Mouse (Mus musculus): ENCODE measurements at regions not wholly inside any gene's neighbourhood (a gene's known extent, or its start where the extent isn't known, plus 50 kb on each side); places are given as distances from the start of the nearest gene placed in this dataset.

DNA sequence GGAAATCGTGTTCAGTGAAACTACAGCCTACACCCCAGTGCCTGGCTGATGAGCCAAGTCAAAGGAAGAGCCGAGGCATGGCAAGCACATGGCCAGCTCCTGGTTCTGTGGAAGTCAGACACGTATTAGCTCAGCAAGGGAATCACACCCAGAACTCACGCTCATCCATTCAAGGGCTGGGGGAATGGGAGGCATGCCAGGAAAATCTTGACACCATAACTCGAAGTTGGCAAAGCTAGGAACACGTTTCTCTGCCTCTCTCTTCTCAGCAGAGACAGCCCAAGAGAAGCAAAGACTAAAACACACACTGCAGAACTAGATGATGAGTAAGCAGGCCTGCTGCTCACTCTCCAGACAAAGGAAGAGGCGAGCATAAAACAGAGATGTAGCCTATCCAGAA lies 53.5 kb upstream of the Ypel5 start:
- ATAC-seq (ENCODE audit: low read depth) = no peak
- no peaks in the 10 kb centered on the region for H3K36me3 ChIP-seq (ENCODE audit: control insufficient read depth, insufficient read depth, low read length)
- H3K4me3 ChIP-seq (ENCODE audit: low read depth, low read length) = no peak overlapping the region
- no peaks in the 10 kb centered on the region for H3K27me3 ChIP-seq (ENCODE audit: control insufficient read depth, insufficient read depth, low read length)
- WGBS = 72% methylated on average over 7 of the region's 7 CpGs
- no peak overlapping the region for H3K4me2 ChIP-seq (ENCODE audit: low read depth, low read length)
- H3K9me3 ChIP-seq (ENCODE audit: control insufficient read depth, low read length) = no peaks in the 10 kb centered on the region
- H3K4me1 ChIP-seq (ENCODE audit: control insufficient read depth, insufficient read depth, low read length) = no peaks in the 10 kb centered on the region
- H3K9ac ChIP-seq (replicated peaks; ENCODE audit: low read depth, low read length) = no peak overlapping the region
- H3K27ac ChIP-seq (ENCODE audit: low read depth, low read length) = no peak overlapping the region

DNA sequence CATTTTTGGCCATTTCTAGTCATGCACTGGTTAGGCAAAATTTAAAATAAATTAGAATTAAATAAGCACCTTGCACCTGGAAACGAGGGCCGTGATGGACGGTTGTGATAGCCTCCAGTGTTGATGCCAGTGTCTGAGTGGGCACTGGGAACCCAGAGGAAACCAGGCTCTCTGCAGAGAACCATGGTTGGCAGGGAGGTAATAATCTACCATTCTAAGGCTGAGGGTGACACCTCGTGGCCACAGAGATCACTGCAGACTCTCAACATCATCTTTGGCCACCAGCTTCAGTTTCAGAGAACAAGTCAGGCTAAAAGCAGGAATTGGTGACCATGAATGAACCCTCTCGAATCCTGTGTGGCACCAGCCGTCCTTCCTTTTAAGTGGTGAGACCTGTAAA lies 54.5 kb upstream of the Ypel5 start:
- Histone ChIP-seq H3K4me3 (ENCODE audit: low read depth, low read length) (no peak overlapping the region), H3K36me3 (ENCODE audit: control insufficient read depth, insufficient read depth, low read length) (no peaks in the 10 kb centered on the region), H3K4me2 (ENCODE audit: low read depth, low read length) (no peak overlapping the region), H3K4me1 (ENCODE audit: control insufficient read depth, insufficient read depth, low read length) (no peaks in the 10 kb centered on the region), H3K9ac (replicated peaks; ENCODE audit: low read depth, low read length) (no peak overlapping the region), H3K27me3 (ENCODE audit: control insufficient read depth, insufficient read depth, low read length) (no peaks in the 10 kb centered on the region), H3K27ac (ENCODE audit: low read depth, low read length) (no peak overlapping the region), H3K9me3 (ENCODE audit: control insufficient read depth, low read length) (no peaks in the 10 kb centered on the region)
- ATAC-seq (ENCODE audit: low read depth) = peak; percentile 85
- 25% methylated on average over 6 of the region's 6 CpGs for WGBS

DNA sequence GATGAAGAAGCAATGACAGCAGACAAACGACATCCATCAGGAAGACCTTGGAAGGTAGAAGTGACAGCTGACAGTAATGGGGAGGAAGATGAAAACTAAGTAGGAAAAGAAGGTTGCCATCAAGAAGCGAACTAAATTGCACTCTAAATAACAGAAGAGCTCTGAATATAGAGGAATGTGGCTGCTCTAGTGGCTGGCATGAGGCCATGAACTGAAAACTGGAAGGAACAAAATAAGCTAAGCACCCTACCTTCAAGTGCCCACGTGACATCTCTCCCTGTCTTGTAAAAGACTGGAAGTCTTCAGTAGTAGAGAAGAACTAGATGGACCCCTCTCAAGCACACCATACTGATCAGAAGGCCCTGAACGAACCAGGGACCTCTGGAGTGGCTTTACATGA lies 68.0 kb upstream of the Ypel5 start:
- Histone ChIP-seq H3K4me3 (ENCODE audit: low read depth, low read length) (no peak overlapping the region), H3K27me3 (ENCODE audit: control insufficient read depth, insufficient read depth, low read length) (no peaks in the 10 kb centered on the region), H3K4me1 (ENCODE audit: control insufficient read depth, insufficient read depth, low read length) (no peaks in the 10 kb centered on the region), H3K4me2 (ENCODE audit: low read depth, low read length) (no peak overlapping the region), H3K9ac (replicated peaks; ENCODE audit: low read depth, low read length) (no peak overlapping the region), H3K36me3 (ENCODE audit: control insufficient read depth, insufficient read depth, low read length) (no peaks in the 10 kb centered on the region), H3K9me3 (ENCODE audit: control insufficient read depth, low read length) (no peaks in the 10 kb centered on the region), H3K27ac (ENCODE audit: low read depth, low read length) (no peak overlapping the region)
- no peak for ATAC-seq (ENCODE audit: low read depth)
- 76% methylated on average over 4 of the region's 4 CpGs for WGBS

GRCm38 (mm10) chr17:72760937-72761336 lies 75.3 kb upstream of the Ypel5 start:
- no peak overlapping the region for H3K4me2 ChIP-seq (ENCODE audit: low read depth, low read length)
- H3K9me3 ChIP-seq (ENCODE audit: control insufficient read depth, low read length) = no peaks in the 10 kb centered on the region
- 42% methylated on average over 3 of the region's 3 CpGs for WGBS
- H3K9ac ChIP-seq (replicated peaks; ENCODE audit: low read depth, low read length) = no peak overlapping the region
- H3K36me3 ChIP-seq (ENCODE audit: control insufficient read depth, insufficient read depth, low read length) = no peaks in the 10 kb centered on the region
- no peaks in the 10 kb centered on the region for H3K27me3 ChIP-seq (ENCODE audit: control insufficient read depth, insufficient read depth, low read length)
- no peak overlapping the region for H3K27ac ChIP-seq (ENCODE audit: low read depth, low read length)
- ATAC-seq (ENCODE audit: low read depth) = no peak
- no peaks in the 10 kb centered on the region for H3K4me1 ChIP-seq (ENCODE audit: control insufficient read depth, insufficient read depth, low read length)
- no peak overlapping the region for H3K4me3 ChIP-seq (ENCODE audit: low read depth, low read length)

- no peaks in the 10 kb centered on the region for H3K27me3 ChIP-seq (ENCODE audit: control insufficient read depth, insufficient read depth, low read length)
- no peak overlapping the region for H3K4me3 ChIP-seq (ENCODE audit: low read depth, low read length)
- H3K9me3 ChIP-seq (ENCODE audit: control insufficient read depth, low read length) = no peaks in the 10 kb centered on the region
- no peaks in the 10 kb centered on the region for H3K4me1 ChIP-seq (ENCODE audit: control insufficient read depth, insufficient read depth, low read length)
- H3K4me2 ChIP-seq (ENCODE audit: low read depth, low read length) = no peak overlapping the region
- no peak overlapping the region for H3K9ac ChIP-seq (replicated peaks; ENCODE audit: low read depth, low read length)
- H3K27ac ChIP-seq (ENCODE audit: low read depth, low read length) = no peak overlapping the region
- no peak for ATAC-seq (ENCODE audit: low read depth)
- WGBS = 67% methylated on average over 4 of the region's 4 CpGs
- H3K36me3 ChIP-seq (ENCODE audit: control insufficient read depth, insufficient read depth, low read length) = no peaks in the 10 kb centered on the region
These were observed 89.8 kb upstream of the Ypel5 start for GRCm38 (mm10) chr17:72746411-72746810.

DNA sequence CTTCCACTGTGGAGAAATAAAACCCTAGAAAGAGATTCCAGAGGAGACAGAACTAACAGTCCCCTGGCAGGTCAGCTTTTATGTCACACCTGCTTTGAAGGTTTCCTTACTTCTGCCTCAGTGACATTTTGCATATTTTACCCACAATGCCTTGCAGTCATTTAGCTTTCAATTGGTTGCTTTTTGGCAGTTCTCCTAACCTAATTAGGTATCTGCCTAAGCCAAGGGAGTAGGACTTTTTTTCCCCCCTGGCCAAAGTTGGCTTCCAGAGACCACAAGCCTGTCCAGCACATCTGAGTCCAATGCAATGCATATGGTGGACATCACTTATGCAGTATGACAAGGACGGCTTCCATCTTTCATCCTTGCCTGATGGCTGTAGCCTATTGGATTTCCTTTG lies 103.2 kb upstream of the Ypel5 start:
- H3K27ac ChIP-seq (ENCODE audit: low read depth, low read length) = no peak overlapping the region
- ATAC-seq (ENCODE audit: low read depth) = no peak
- H3K27me3 ChIP-seq (ENCODE audit: control insufficient read depth, insufficient read depth, low read length) = no peaks in the 10 kb centered on the region
- WGBS = 98% methylated on average over 1 of the region's 1 CpGs
- H3K36me3 ChIP-seq (ENCODE audit: control insufficient read depth, insufficient read depth, low read length) = no peaks in the 10 kb centered on the region
- H3K4me1 ChIP-seq (ENCODE audit: control insufficient read depth, insufficient read depth, low read length) = no peaks in the 10 kb centered on the region
- no peak overlapping the region for H3K9ac ChIP-seq (replicated peaks; ENCODE audit: low read depth, low read length)
- H3K4me2 ChIP-seq (ENCODE audit: low read depth, low read length) = no peak overlapping the region
- no peaks in the 10 kb centered on the region for H3K9me3 ChIP-seq (ENCODE audit: control insufficient read depth, low read length)
- no peak overlapping the region for H3K4me3 ChIP-seq (ENCODE audit: low read depth, low read length)

DNA sequence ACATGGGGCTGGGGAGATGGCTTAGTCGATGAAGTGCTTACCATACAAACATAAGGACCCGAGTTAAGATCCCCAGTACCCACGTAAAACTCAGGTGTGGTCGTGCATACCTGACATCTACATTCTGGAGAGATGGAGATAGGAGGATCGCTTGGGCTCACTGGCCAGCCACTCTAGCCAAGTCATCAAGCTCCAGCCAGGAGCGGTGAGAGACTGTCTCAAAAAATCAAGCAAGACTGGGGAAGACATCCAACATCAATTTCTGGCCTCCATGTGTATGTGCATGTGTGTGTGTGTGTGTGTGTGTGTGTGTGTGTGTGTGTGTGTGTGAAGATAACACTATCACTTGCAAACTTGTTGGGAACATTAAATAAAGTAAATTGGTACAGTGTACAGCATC lies 104.6 kb upstream of the Ypel5 start:
- ATAC-seq (ENCODE audit: low read depth) = no peak
- Histone ChIP-seq H3K9me3 (ENCODE audit: control insufficient read depth, low read length) (no peaks in the 10 kb centered on the region), H3K4me1 (ENCODE audit: control insufficient read depth, insufficient read depth, low read length) (no peaks in the 10 kb centered on the region), H3K27ac (ENCODE audit: low read depth, low read length) (no peak overlapping the region), H3K27me3 (ENCODE audit: control insufficient read depth, insufficient read depth, low read length) (no peaks in the 10 kb centered on the region), H3K36me3 (ENCODE audit: control insufficient read depth, insufficient read depth, low read length) (no peaks in the 10 kb centered on the region), H3K4me2 (ENCODE audit: low read depth, low read length) (no peak overlapping the region), H3K9ac (replicated peaks; ENCODE audit: low read depth, low read length) (no peak overlapping the region), H3K4me3 (ENCODE audit: low read depth, low read length) (no peak overlapping the region)
- WGBS = 93% methylated on average over 6 of the region's 6 CpGs

DNA sequence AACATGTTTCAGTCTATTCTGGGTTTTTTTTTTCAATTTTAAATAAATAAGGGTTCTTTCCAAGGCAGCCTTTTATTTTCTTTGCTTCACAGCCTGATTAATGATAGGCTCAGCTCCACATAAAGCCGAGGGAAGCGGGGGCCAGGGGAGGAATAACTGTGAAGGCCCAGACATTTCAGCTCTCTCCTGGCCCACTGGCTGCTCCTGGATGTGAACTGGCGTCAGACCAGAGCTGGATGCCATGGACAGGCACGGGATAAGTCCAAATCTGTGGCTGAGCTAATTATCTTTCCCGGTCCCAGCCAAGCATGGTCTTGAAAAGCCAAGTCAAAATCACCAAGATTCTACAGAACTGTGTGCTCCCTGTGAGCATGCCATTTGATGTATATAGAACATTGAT lies 105.1 kb upstream of the Ypel5 start:
- Histone ChIP-seq H3K27me3 (ENCODE audit: control insufficient read depth, insufficient read depth, low read length) (no peaks in the 10 kb centered on the region), H3K4me1 (ENCODE audit: control insufficient read depth, insufficient read depth, low read length) (no peaks in the 10 kb centered on the region), H3K36me3 (ENCODE audit: control insufficient read depth, insufficient read depth, low read length) (no peaks in the 10 kb centered on the region), H3K9ac (replicated peaks; ENCODE audit: low read depth, low read length) (no peak overlapping the region), H3K27ac (ENCODE audit: low read depth, low read length) (no peak overlapping the region), H3K9me3 (ENCODE audit: control insufficient read depth, low read length) (no peaks in the 10 kb centered on the region), H3K4me3 (ENCODE audit: low read depth, low read length) (no peak overlapping the region), H3K4me2 (ENCODE audit: low read depth, low read length) (no peak overlapping the region)
- WGBS = 62% methylated on average over 5 of the region's 5 CpGs
- no peak for ATAC-seq (ENCODE audit: low read depth)

DNA sequence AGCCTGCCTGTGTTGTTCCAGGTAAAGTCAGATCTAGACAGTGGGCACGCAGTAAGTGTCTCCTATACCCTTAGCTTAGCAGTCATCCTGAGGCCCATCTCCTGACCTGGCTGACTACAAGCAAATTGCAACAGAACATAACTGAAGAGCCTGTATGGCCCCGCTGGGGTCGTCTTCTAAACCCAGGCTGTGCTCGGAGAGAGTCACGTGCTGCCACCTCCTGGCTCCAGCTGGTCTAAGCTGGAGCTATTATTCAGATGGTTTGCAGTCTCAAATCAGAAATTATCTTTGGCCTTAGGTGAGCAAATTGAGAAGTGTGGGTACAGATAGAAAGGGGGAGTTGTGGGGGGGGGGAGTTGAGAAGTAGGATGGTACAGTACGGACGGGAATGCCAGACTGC lies 115.5 kb upstream of the Ypel5 start:
- peak; percentile 44; the same call in 1 of the 2 replicates for ATAC-seq (ENCODE audit: low read depth)
- no peak overlapping the region for H3K4me2 ChIP-seq (ENCODE audit: low read depth, low read length)
- H3K4me3 ChIP-seq (ENCODE audit: low read depth, low read length) = no peak overlapping the region
- H3K27me3 ChIP-seq (ENCODE audit: control insufficient read depth, insufficient read depth, low read length) = no peaks in the 10 kb centered on the region
- H3K9ac ChIP-seq (replicated peaks; ENCODE audit: low read depth, low read length) = no peak overlapping the region
- no peaks in the 10 kb centered on the region for H3K9me3 ChIP-seq (ENCODE audit: control insufficient read depth, low read length)
- H3K36me3 ChIP-seq (ENCODE audit: control insufficient read depth, insufficient read depth, low read length) = no peaks in the 10 kb centered on the region
- H3K4me1 ChIP-seq (ENCODE audit: control insufficient read depth, insufficient read depth, low read length) = no peaks in the 10 kb centered on the region
- no peak overlapping the region for H3K27ac ChIP-seq (ENCODE audit: low read depth, low read length)
- 56% methylated on average over 7 of the region's 7 CpGs for WGBS

GRCm38 (mm10) chr17:72719618-72720017 lies 115.2 kb upstream of the Alk start:
- Histone ChIP-seq H3K9ac (replicated peaks; ENCODE audit: low read depth, low read length) (no peak overlapping the region), H3K27me3 (ENCODE audit: control insufficient read depth, insufficient read depth, low read length) (no peaks in the 10 kb centered on the region), H3K4me2 (ENCODE audit: low read depth, low read length) (no peak overlapping the region), H3K9me3 (ENCODE audit: control insufficient read depth, low read length) (no peaks in the 10 kb centered on the region), H3K36me3 (ENCODE audit: control insufficient read depth, insufficient read depth, low read length) (no peaks in the 10 kb centered on the region), H3K27ac (ENCODE audit: low read depth, low read length) (no peak overlapping the region), H3K4me3 (ENCODE audit: low read depth, low read length) (no peak overlapping the region), H3K4me1 (ENCODE audit: control insufficient read depth, insufficient read depth, low read length) (no peaks in the 10 kb centered on the region)
- ATAC-seq (ENCODE audit: low read depth) = no peak
- 53% methylated on average over 4 of the region's 4 CpGs for WGBS

Measured in neural tube, embryonic 14.5 days (tissue).